Mouse (Mus musculus) heart, embryonic 14.5 days (tissue): ENCODE results near the gene Tmem132b. TPM values are rescaled to one million over a fixed set of nuclear protein-coding genes. Genes with fewer than 3 reads are reported as not detected.
A peak's percentile ranks its signal among the peaks of the same experiment; 100 is the strongest.

Source experiments
- ATAC-seq: fragments of 200-750 bp; cut with Nextera tagmentation; 2 replicates; pipeline ENCODE4 v1.8.0; 2017; ENCODE audit warnings: low read depth, moderate TSS enrichment; ENCODE audit not compliant: insufficient number of reproducible peaks, insufficient read depth, low FRiP score
- H3K27ac ChIP-seq, 2 experiments: fragments of 200-500 bp in 1 of 2; fragments of 300-500 bp in 1 of 2; sonication (generic) in 1 of 2; replicated peaks in 1 of 2; 2 replicates each; pipeline ENCODE4 v1.5.1; 2012 to 2014; ENCODE audit warnings: low read depth in 2 of 2, low read length in 2 of 2, control low read depth in 1 of 2, mild to moderate bottlenecking in 1 of 2, mixed read lengths in 1 of 2; ENCODE audit not compliant: control insufficient read depth in 1 of 2, insufficient read depth in 1 of 2
- H3K27me3 ChIP-seq: fragments of 300-500 bp; sonication (generic); 2 replicates; pipeline ENCODE4 v1.6.1; 2014; ENCODE audit warnings: mild to moderate bottlenecking, low read length, control low read depth; ENCODE audit not compliant: control insufficient read depth, insufficient read depth
- H3K36me3 ChIP-seq: fragments of 300-500 bp; sonication (generic); 2 replicates; pipeline ENCODE4 v1.6.1; 2014; ENCODE audit warnings: mild to moderate bottlenecking, control low read depth, low read length, mixed read lengths; ENCODE audit not compliant: control insufficient read depth, insufficient read depth
- H3K4me1 ChIP-seq, 2 experiments: fragments of 200-500 bp in 1 of 2; fragments of 300-500 bp in 1 of 2; sonication (generic) in 1 of 2; 2 replicates each; pipeline ENCODE4 v1.6.1; 2012 to 2014; ENCODE audit warnings: low read length in 2 of 2, control low read depth in 1 of 2, mixed read lengths in 1 of 2; ENCODE audit not compliant: control insufficient read depth in 2 of 2, insufficient read depth in 2 of 2
- H3K4me2 ChIP-seq: fragments of 300-500 bp; sonication (generic); 2 replicates; pipeline ENCODE4 v1.6.1; 2014; ENCODE audit warnings: mild to moderate bottlenecking, low read length
- H3K4me3 ChIP-seq, 2 experiments: fragments of 200-500 bp in 1 of 2; fragments of 300-500 bp in 1 of 2; sonication (generic) in 1 of 2; 2 replicates each; pipeline ENCODE4 v1.5.1; 2012 to 2014; ENCODE audit warnings: low read length in 2 of 2, mild to moderate bottlenecking in 2 of 2, control low read depth in 1 of 2, low read depth in 1 of 2, moderate library complexity in 1 of 2; ENCODE audit not compliant: control insufficient read depth in 1 of 2, insufficient read depth in 1 of 2
- H3K9ac ChIP-seq: fragments of 300-500 bp; sonication (generic); 2 replicates; pipeline ENCODE4 v1.6.1; 2014; ENCODE audit warnings: mild to moderate bottlenecking, low read length
- H3K9me3 ChIP-seq: fragments of 300-500 bp; sonication (generic); 2 replicates; pipeline ENCODE4 v1.6.1; 2016; ENCODE audit warnings: low read length, control low read depth; ENCODE audit not compliant: control insufficient read depth
- WGBS: fragments of 180-500 bp; shearing (Covaris S2); extraction: QIAGEN DNeasy Blood & Tissue Kit; methylation state at CpG from one replicate; pipeline ENCODE4 v1.1.7; 2014; 5-methylcytosine and 5-hydroxymethylcytosine counted together
- polyA plus RNA-seq: library from polyadenylated mRNA; unstranded; fragments of >200 nt; fragmentation: Nextera tagmentation; extraction: Ambion mirVana; gene quantifications from 2 replicates; pipeline ENCODE4 v1.2.1, GENCODE M21; 2014

Gene Tmem132b
- polyA plus RNA-seq, 1 experiment from 2014 or later, result not detected

DNA sequence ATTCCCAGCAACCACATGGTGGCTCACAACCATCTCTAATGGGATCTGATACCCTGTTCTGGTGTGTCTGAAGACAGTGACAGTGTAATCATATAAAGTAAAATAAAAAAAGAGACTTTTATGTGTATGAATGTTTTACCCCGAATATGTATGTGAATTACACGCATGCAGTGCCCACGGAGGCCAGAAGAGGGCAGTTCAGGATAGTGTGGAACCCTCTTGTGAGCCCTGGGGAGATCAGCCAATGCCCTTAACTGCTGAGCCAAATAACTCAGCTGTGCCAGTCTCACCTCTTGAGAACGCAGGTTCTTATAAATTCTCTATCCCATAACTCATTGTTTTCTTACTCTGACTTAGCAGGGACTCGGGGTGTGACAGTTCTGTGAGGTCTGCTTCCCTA is 12.9 kb upstream of the Tmem132b start:
- Histone ChIP-seq H3K4me1 (peaks cover 10% of the 10 kb centered on the region in 2 experiments), H3K27me3 (no peaks in the 10 kb centered on the region), H3K36me3 (peaks cover 22% of the 10 kb centered on the region), H3K9me3 (no peaks in the 10 kb centered on the region), H3K9ac (no peak overlapping the region), H3K27ac (no peak overlapping the region), H3K4me2 (no peak overlapping the region), H3K4me3 (no peak overlapping the region)
- no peak for ATAC-seq
- 69% methylated on average over 5 of the region's 5 CpGs for WGBS

DNA sequence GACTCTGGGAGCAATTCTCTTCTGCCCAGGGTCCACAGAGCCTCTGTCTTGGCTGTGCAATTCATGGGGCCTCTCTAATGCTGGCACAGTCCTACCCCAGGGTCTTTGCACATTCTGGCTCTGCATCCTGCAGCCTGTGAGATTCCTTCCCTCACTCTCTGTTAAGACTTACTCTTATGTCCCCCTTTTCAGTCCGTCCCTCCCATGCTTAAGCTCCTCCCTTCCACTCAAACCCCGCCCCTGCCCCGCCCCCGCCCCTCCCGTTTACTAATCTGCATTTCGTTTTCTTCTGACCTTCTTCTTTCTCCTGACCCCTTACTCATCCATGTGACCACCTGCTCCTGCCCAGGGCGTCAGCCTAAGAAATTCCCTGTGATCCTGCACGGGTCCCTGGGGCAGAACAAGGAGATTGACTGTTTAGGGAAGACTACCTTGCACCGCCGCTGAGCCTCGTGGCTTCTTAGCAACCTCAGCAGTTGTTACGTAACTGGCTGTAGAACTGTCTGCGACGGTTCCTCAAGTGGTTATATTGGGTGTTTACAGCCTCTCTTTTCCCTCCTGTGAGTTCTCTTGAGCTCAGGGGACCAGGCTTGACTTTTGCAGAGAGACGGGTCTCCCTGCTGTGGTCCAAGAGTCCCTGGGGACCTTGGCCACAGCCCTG is 10.5 kb upstream of the Tmem132b start:
- no peak for ATAC-seq
- Histone ChIP-seq H3K27ac (no peak overlapping the region), H3K4me2 (peak overlapping the region; percentile 18; the same call in 1 of the 2 replicates), H3K9ac (no peak overlapping the region), H3K4me1 (peaks cover 10% of the 10 kb centered on the region in 2 experiments), H3K27me3 (no peaks in the 10 kb centered on the region), H3K9me3 (no peaks in the 10 kb centered on the region), H3K4me3 (no peak overlapping the region), H3K36me3 (peaks cover 10% of the 10 kb centered on the region)
- 18% methylated on average over 15 of the region's 15 CpGs for WGBS

DNA sequence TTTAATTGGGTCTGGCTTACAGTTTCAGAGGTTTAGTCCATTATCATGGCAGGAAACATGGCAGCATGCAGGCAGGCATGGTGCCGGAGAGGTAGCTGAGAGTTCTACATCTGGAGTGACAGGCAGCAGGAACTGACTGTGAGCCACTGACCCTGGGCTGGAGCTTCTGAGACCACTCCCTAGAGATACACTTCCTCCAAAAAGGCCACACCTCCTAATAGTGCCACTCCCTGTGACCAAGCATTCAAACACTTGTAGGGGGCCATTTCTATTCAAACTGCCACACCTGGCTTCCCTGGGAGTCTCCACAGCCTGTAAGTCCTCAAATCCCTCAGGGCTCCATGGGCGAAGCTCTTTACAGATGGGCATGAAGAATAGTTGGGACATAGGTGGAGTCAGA is 8.2 kb upstream of the Tmem132b start:
- no peak for ATAC-seq
- Histone ChIP-seq H3K27ac (no peak overlapping the region), H3K36me3 (no peaks in the 10 kb centered on the region), H3K9me3 (peaks cover 6% of the 10 kb centered on the region), H3K27me3 (peaks cover 5% of the 10 kb centered on the region; the same call in 1 of the 2 replicates), H3K4me2 (no peak overlapping the region), H3K4me3 (no peak overlapping the region), H3K4me1 (peaks cover 0 to 3% of the 10 kb centered on the region in 2 experiments; a peak in 2 of 4 replicates), H3K9ac (no peak overlapping the region)
- 81% methylated on average over 2 of the region's 2 CpGs for WGBS

DNA sequence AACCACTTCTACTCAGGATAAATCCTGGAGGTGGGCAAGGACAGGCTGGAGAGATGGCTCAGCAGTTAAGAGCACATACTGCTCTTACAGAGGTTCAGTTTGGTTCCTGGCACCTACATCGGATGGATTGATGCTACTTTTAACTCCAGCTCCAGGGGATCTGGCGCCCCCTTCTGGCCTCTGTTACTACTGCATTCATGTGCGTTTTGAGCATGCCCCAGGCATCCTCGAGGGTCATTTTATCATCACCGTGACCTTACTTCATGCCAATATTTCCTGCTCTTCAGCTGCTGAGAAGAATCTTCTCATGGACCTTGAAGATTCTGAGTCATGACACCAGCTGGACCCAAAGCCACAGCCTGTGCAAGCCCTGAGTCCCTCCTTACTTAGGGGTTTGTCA is 6.1 kb upstream of the Tmem132b start:
- H3K36me3 ChIP-seq, result no peaks in the 10 kb centered on the region
- H3K4me3 ChIP-seq, result no peak overlapping the region
- no peaks in the 10 kb centered on the region for H3K4me1 ChIP-seq
- H3K9ac ChIP-seq, result no peak overlapping the region
- WGBS, result 52% methylated on average over 5 of the region's 5 CpGs
- peaks cover 24% of the 10 kb centered on the region for H3K27me3 ChIP-seq
- no peak for ATAC-seq
- H3K4me2 ChIP-seq, result no peak overlapping the region
- no peak overlapping the region for H3K27ac ChIP-seq
- H3K9me3 ChIP-seq, result peaks cover 6% of the 10 kb centered on the region

DNA sequence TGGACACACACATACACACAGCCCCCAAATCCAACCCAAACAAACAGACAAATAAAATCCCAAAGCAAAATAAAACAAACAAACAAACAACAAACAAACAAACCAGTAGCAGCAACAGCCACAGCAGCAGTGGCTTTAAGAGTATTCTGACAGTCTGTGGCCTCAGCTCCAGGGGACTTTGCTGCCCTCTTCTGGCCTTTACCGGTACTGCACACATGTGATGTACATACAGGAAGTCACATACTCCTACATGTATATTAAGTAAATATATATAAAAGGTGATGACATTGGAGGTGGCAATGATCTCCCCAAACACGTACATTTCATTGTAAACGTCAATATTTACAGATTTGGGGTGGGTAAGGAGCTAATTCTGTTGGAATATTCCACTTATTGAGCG is 5.1 kb upstream of the Tmem132b start:
- no peak overlapping the region for H3K9ac ChIP-seq
- H3K27me3 ChIP-seq, result peaks cover 33% of the 10 kb centered on the region
- no peak overlapping the region for H3K4me3 ChIP-seq
- H3K4me2 ChIP-seq, result no peak overlapping the region
- no peaks in the 10 kb centered on the region for H3K36me3 ChIP-seq
- ATAC-seq, result no peak
- H3K9me3 ChIP-seq, result peaks cover 6% of the 10 kb centered on the region
- 66% methylated on average over 4 of the region's 4 CpGs for WGBS
- H3K27ac ChIP-seq, result no peak overlapping the region
- H3K4me1 ChIP-seq, result no peaks in the 10 kb centered on the region

DNA sequence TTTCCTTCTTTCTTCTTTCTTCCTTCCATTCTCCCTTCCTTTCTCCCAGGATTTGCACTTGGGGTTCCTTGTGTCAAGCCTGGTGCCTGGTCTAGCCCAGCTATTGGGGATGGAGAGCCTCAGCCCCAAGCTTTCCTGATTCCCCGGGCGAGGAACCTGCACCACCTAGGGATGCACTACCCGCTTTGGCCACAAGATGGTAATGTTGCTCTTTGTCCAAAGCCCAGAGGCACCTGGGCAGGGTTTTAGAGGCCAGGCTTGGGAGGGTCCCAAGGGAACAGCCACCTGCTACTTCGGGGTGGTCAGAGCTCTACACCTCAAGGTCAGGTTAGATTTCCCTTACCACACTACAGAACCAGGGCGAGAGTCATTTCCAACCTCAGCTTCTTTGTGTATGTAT is 2.5 kb upstream of the Tmem132b start:
- no peak overlapping the region for H3K4me2 ChIP-seq
- no peak for ATAC-seq
- no peaks in the 10 kb centered on the region for H3K36me3 ChIP-seq
- peaks cover 0 to 14% of the 10 kb centered on the region in 2 experiments; a peak in 3 of 4 replicates for H3K4me1 ChIP-seq
- H3K27me3 ChIP-seq, result peaks cover 59% of the 10 kb centered on the region
- H3K9ac ChIP-seq, result no peak overlapping the region
- H3K27ac ChIP-seq, result no peak overlapping the region
- no peak overlapping the region for H3K4me3 ChIP-seq
- 7% methylated on average over 5 of the region's 5 CpGs for WGBS
- peaks cover 6% of the 10 kb centered on the region for H3K9me3 ChIP-seq

DNA sequence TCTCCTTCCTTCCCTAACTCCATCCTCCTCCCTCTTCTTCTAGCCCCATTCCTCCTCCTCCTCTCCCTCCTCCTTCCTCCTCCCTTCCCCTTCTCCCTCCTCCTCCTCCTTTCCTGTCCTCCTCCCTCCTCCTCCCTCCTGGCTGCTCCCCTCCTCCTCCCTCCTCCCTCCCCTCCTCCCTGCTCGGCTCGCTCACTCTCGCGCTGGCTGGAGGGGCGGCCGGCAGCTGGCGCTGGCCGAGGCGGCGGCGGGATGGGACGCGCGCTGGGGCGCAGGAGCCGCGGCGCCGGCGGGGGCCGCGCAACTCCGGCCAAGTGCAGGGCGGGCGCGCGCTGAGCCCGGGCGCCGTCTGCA is 594 bp downstream of the Tmem132b start:
- no peaks in the 10 kb centered on the region for H3K36me3 ChIP-seq
- peak overlapping the region; percentile 47 to 48 for H3K4me3 ChIP-seq
- no peak for ATAC-seq
- 0% methylated on average over 27 of the region's 30 CpGs for WGBS
- no peak overlapping the region for H3K9ac ChIP-seq
- no peaks in the 10 kb centered on the region for H3K9me3 ChIP-seq
- no peak overlapping the region for H3K27ac ChIP-seq
- H3K4me2 ChIP-seq, result peak overlapping the region; percentile 83
- H3K27me3 ChIP-seq, result peaks cover 84% of the 10 kb centered on the region
- peaks cover 0 to 14% of the 10 kb centered on the region in 2 experiments; a peak in 3 of 4 replicates for H3K4me1 ChIP-seq
